Mouse (Mus musculus) spleen, adult 2 months (tissue): ENCODE data around the gene Tnfrsf18.

ENCODE experiments used
- CTCF ChIP-seq: fragments of 200-500 bp; IDR thresholded peaks from 2 replicates; pipeline ENCODE4 v1.5.1; 2011; ENCODE audit warnings: mild to moderate bottlenecking, inconsistent platforms; ENCODE audit not compliant: insufficient read depth, insufficient read length, insufficient replicate concordance; ENCODE audit errors: extremely low read depth
- POLR2A ChIP-seq: fragments of 200-500 bp; IDR thresholded peaks from 2 replicates; pipeline ENCODE4 v1.6.1; 2011; ENCODE audit warnings: low read depth, low read length, inconsistent platforms

DNA sequence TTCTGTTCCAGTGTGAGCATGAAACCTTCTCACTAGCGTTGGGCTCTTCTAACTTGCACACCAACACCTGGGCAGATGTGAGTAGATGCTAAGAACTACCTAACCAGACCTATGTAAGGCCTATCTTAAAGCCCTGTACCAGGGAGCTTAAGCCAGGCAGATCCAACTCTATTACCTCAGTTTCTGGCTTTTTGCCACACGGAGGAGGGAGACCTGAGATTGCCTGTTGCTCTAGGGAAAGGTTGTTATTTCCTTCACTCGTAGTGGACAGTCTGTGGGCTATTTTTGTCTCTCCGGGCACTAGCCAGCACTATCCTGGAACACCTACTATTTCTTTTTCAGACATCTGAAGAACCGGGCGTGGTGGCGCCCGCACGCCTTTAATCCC, 38.5 kb downstream of the Tnfrsf18 start:
- TF ChIP-seq CTCF (no peak), POLR2A (no peak)
